ENCODE assay signal across 12 mouse cellular contexts in the genomic region with DNA sequence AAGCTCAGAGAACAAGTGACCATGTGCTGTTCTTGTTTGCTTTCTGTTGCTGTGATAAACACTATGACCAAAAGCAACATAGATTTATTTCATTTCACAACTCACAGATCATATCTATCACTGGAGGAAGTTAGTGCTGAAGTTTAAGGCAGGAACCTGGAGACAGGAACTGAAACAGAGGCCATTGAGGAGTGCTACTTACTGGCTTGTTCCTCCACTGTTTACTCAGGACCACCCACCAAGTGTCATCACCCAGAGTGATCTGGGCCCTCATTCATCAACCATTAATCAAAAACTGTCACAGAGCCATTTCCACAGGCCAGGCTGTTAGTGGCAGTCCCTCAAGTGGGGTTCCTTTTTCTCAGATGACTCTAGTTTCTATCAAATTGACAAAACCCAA.
"Had no signal": no experiment of that assay in that cellular context is flagged by ENCODE, and none has a peak within 500 bp of the region (broad histone marks: within the 10 kb centered on the region; RNA-seq: fewer than 3 reads in every experiment).

No protein-coding gene starts in this region.

- H3K4me3 ChIP-seq: limb, embryonic 13.5 days; megakaryocyte, embryonic 14.5 days; midbrain, embryonic 15.5 days; neural tube, embryonic 13.5 days had no signal

- H3K4me1 ChIP-seq: limb, embryonic 13.5 days; megakaryocyte, embryonic 14.5 days; midbrain, embryonic 15.5 days; neural tube, embryonic 13.5 days had no signal

- H3K9ac ChIP-seq: limb, embryonic 13.5 days; liver, embryonic 14.5 days; midbrain, embryonic 15.5 days; neural tube, embryonic 13.5 days had no signal

- H3K9me3 ChIP-seq: limb, embryonic 13.5 days; megakaryocyte, embryonic 14.5 days; midbrain, embryonic 15.5 days; neural tube, embryonic 13.5 days had no signal

- ATAC-seq: midbrain, embryonic 15.5 days had no signal

- DNase-seq: kidney, adult 9 months; kidney, postnatal 10 days; left cerebral cortex, postnatal 4 days; lung, adult 18-20 months; retina, postnatal 1 day; thymus, adult 2 months; thymus, postnatal 25 days had no signal

- H3K27ac ChIP-seq: limb, embryonic 13.5 days; liver, embryonic 14.5 days; midbrain, embryonic 15.5 days; neural tube, embryonic 13.5 days had no signal

- H3K36me3 ChIP-seq: limb, embryonic 13.5 days; midbrain, embryonic 15.5 days; neural tube, embryonic 13.5 days had no signal

- H3K27me3 ChIP-seq: limb, embryonic 13.5 days; megakaryocyte, embryonic 14.5 days; midbrain, embryonic 15.5 days; neural tube, embryonic 13.5 days had no signal
